Mouse (Mus musculus) megakaryocyte, embryonic 14.5 days (primary cell): ENCODE measurements at regions not wholly inside any gene's neighbourhood (a gene's known extent, or its start where the extent isn't known, plus 50 kb on each side); places are given as distances from the start of the nearest gene placed in this dataset.

Source experiments
- FLI1 ChIP-seq: IDR thresholded peaks from 2 replicates; pipeline ENCODE4 v1.6.1; 2012; ENCODE audit warnings: low read length, inconsistent platforms, mixed read lengths
- GATA1 ChIP-seq: IDR thresholded peaks from 3 replicates; pipeline ENCODE4 v1.6.1; 2012; ENCODE audit warnings: mixed read lengths, low read length, inconsistent platforms, borderline replicate concordance

DNA sequence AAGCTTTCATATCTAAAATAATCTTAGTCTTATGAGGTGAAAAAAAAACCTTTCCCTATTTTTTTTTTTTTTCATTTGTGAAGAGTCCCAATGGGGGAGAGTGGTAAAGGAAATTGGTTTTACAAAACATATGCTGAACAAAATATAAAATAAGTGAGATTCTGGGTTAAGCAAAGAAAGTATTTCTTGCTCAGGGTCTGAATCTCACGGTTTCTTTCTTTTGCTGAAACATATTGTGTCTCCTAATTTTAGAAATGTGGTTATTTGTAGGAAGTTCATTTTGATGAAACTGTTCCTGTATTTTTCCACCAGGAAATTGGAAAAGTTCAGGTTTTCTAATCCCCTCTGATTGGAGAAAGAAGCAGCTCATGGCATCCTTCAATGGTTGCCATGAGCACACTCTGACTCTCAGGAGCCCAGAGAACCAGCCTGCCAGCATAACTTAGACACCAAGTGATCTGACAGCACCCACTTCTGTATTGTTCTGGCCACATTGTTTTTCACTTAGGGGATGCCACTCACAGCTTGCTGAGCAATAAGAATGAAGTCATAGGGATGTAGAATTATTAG lies 365.9 kb upstream of the Camk1g start:
- no peak for TF ChIP-seq GATA1
- no peak for TF ChIP-seq FLI1
